Mouse (Mus musculus) midbrain, embryonic 11.5 days (tissue): ENCODE results near the gene Angptl3. TPM values are rescaled to one million over a fixed set of nuclear protein-coding genes. Genes with fewer than 3 reads are reported as not detected.

Experiments
- ATAC-seq: fragments of 200-750 bp; cut with Nextera tagmentation; 2 replicates; pipeline ENCODE4 v1.8.0; 2017; ENCODE audit warnings: moderate TSS enrichment, moderate library complexity; ENCODE audit not compliant: low FRiP score
- DNase-seq: peaks from one replicate; pipeline ENCODE4 v3.0.0; 2015; ENCODE audit warnings: low spot score; ENCODE audit errors: missing footprints
- H3K27ac ChIP-seq: fragments of 300-500 bp; sonication (generic); 2 replicates; pipeline ENCODE4 v1.5.1; 2014; ENCODE audit warnings: low read depth, low read length
- H3K27me3 ChIP-seq: fragments of 300-500 bp; sonication (generic); 2 replicates; pipeline ENCODE4 v1.6.1; 2014; ENCODE audit warnings: mild to moderate bottlenecking, low read length, moderate library complexity, mixed read lengths; ENCODE audit not compliant: control insufficient read depth, insufficient read depth
- H3K36me3 ChIP-seq: fragments of 300-500 bp; sonication (generic); 2 replicates; pipeline ENCODE4 v1.6.1; 2014; ENCODE audit warnings: mild to moderate bottlenecking, low read length, moderate library complexity, mixed read lengths; ENCODE audit not compliant: control insufficient read depth, insufficient read depth
- H3K4me1 ChIP-seq: fragments of 300-500 bp; sonication (generic); 2 replicates; pipeline ENCODE4 v1.6.1; 2014; ENCODE audit warnings: low read length; ENCODE audit not compliant: control insufficient read depth, insufficient read depth
- H3K4me2 ChIP-seq: fragments of 300-500 bp; sonication (generic); 2 replicates; pipeline ENCODE4 v1.6.1; 2014; ENCODE audit warnings: mild to moderate bottlenecking, moderate library complexity
- H3K4me3 ChIP-seq: fragments of 300-500 bp; sonication (generic); 2 replicates; pipeline ENCODE4 v1.5.1; 2014; ENCODE audit warnings: low read depth, low read length
- H3K9ac ChIP-seq: fragments of 300-500 bp; sonication (generic); 2 replicates; pipeline ENCODE4 v1.6.1; 2014; ENCODE audit warnings: low read length
- H3K9me3 ChIP-seq: fragments of 300-500 bp; sonication (generic); 2 replicates; pipeline ENCODE4 v1.6.1; 2016; ENCODE audit warnings: low read length; ENCODE audit not compliant: control insufficient read depth
- WGBS: fragments of 180-500 bp; shearing (Covaris S2); extraction: QIAGEN DNeasy Blood & Tissue Kit; methylation state at CpG from one replicate; pipeline ENCODE4 v1.1.7; 2014; 5-methylcytosine and 5-hydroxymethylcytosine counted together
- polyA plus RNA-seq: library from polyadenylated mRNA; unstranded; fragments of >200 nt; fragmentation: Nextera tagmentation; extraction: Ambion mirVana; gene quantifications from 2 replicates; pipeline ENCODE4 v1.2.1, GENCODE M21; 2014

Angptl3 gene
- polyA plus RNA-seq, 1 experiment from 2014 or later = 0.78 TPM

DNA sequence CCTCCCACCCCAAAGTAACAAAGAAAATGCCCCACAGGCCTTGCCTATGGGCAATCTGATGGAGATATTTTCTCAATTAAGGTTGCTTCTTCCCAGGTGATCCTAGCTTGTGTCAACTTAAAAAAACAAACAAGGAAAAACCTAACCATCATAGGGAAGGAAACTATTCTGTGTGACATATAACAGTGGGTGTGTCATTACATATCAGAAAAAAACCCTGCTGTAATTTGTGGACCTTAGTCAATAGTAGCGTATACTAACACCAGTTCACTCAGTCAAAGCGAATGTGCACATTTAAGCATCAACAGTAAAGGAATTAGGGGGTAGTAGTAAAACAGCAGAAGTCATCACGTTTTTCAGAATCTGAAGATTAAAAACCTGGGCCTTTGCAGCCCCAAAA lies 61.0 kb downstream of the Angptl3 start:
- ATAC-seq (no peak), DNase-seq (no peak)
- H3K4me2 ChIP-seq = no peak overlapping the region
- no peaks in the 10 kb centered on the region for H3K27me3 ChIP-seq
- H3K4me3 ChIP-seq = no peak overlapping the region
- no peak overlapping the region for H3K27ac ChIP-seq
- WGBS = 86% methylated on average over 3 of the region's 3 CpGs
- no peaks in the 10 kb centered on the region for H3K36me3 ChIP-seq
- H3K4me1 ChIP-seq = no peaks in the 10 kb centered on the region
- no peaks in the 10 kb centered on the region for H3K9me3 ChIP-seq
- no peak overlapping the region for H3K9ac ChIP-seq

Other genes with a start within 250 kb of the Angptl3 start
- gene Kank4, start 213.4 kb upstream of the Angptl3 start, polyA plus RNA-seq = 0.92 and 0.98 TPM in 2 replicates
- gene I0C0044D17Rik, start 207.1 kb upstream of the Angptl3 start, polyA plus RNA-seq = not detected in 2 replicates
- 135 and 139 TPM in 2 replicates for gene Usp1, start 107.1 kb upstream of the Angptl3 start, polyA plus RNA-seq
- gene Dock7, start 90.0 kb downstream of the Angptl3 start, polyA plus RNA-seq = 93.5 and 111 TPM in 2 replicates
- gene Atg4c, start 163.0 kb downstream of the Angptl3 start, polyA plus RNA-seq = 13.7 and 16.7 TPM in 2 replicates